Mouse (Mus musculus) testis, adult 2 months (tissue): ENCODE data around the gene Vash2.

ENCODE experiments used
- CTCF ChIP-seq: fragments of 200-500 bp; IDR thresholded peaks from 2 replicates; pipeline ENCODE4 v1.5.1; 2012; ENCODE audit warnings: low read depth, mild to moderate bottlenecking, inconsistent platforms, low read length, moderate library complexity; ENCODE audit not compliant: control insufficient read depth, insufficient read depth, insufficient replicate concordance
- POLR2A ChIP-seq: fragments of 200-500 bp; IDR thresholded peaks from 2 replicates; pipeline ENCODE4 v1.6.1; 2012; ENCODE audit warnings: low read depth, mild to moderate bottlenecking, inconsistent platforms, low read length, moderate library complexity; ENCODE audit not compliant: control insufficient read depth

DNA sequence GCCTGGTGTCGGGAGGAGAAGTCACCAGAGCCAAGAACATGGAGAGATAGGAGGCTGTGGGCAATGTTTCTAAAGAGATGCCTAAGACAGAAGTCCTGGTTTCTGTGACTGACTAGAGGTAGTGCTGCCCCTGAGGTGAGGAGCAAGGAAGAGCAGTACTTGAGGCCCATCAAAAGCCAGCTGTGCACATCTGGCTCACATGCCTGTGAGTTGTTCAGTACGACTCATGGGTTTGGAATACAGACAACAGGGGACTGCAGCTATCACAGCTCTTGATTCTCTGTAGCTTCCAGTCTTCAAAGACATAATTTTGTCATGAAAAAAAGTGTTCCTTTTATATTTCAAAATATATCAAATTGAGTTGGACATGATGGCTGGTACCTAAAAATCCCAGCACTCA lies 78.0 kb downstream of the Vash2 start:
- no peak for TF ChIP-seq POLR2A
- no peak for TF ChIP-seq CTCF
